Mouse (Mus musculus) liver, embryonic 16.5 days (tissue): ENCODE measurements around the gene Gm12184. TPM values are rescaled to one million over a fixed set of nuclear protein-coding genes. Genes with fewer than 3 reads are reported as not detected.

Source experiments
- ATAC-seq: fragments of 200-750 bp; cut with Nextera tagmentation; 2 replicates; pipeline ENCODE4 v1.8.0; 2017; ENCODE audit warnings: low read depth, mild to moderate bottlenecking, moderate number of reproducible peaks, moderate library complexity
- H3K27ac ChIP-seq: fragments of 300-500 bp; sonication (generic); 2 replicates; pipeline ENCODE4 v1.5.1; 2014; ENCODE audit warnings: mild to moderate bottlenecking, low read length
- H3K27me3 ChIP-seq: fragments of 300-500 bp; sonication (generic); 2 replicates; pipeline ENCODE4 v1.6.1; 2014; ENCODE audit warnings: low read depth, low read length, mixed read lengths; ENCODE audit not compliant: control insufficient read depth, insufficient read depth
- H3K36me3 ChIP-seq: fragments of 300-500 bp; sonication (generic); 2 replicates; pipeline ENCODE4 v1.6.1; 2014; ENCODE audit warnings: mild to moderate bottlenecking; ENCODE audit not compliant: control insufficient read depth, insufficient read depth
- H3K4me1 ChIP-seq: fragments of 300-500 bp; sonication (generic); 2 replicates; pipeline ENCODE4 v1.6.1; 2014; ENCODE audit warnings: low read depth, low read length, mixed read lengths; ENCODE audit not compliant: control insufficient read depth
- H3K4me2 ChIP-seq: fragments of 300-500 bp; sonication (generic); 2 replicates; pipeline ENCODE4 v1.6.1; 2014; ENCODE audit warnings: low read depth, low read length, mixed read lengths
- H3K4me3 ChIP-seq: fragments of 300-500 bp; sonication (generic); 2 replicates; pipeline ENCODE4 v1.5.1; 2014; ENCODE audit warnings: low read depth, mild to moderate bottlenecking, low read length
- H3K9ac ChIP-seq: fragments of 300-500 bp; sonication (generic); 2 replicates; pipeline ENCODE4 v1.6.1; 2014; ENCODE audit warnings: low read depth, low read length
- H3K9me3 ChIP-seq: fragments of 300-500 bp; sonication (generic); replicated peaks from 2 replicates; pipeline ENCODE4 v1.6.1; 2016; ENCODE audit warnings: low read length; ENCODE audit not compliant: control insufficient read depth
- WGBS: fragments of 180-500 bp; shearing (Covaris S2); extraction: QIAGEN DNeasy Blood & Tissue Kit; methylation state at CpG from one replicate; pipeline ENCODE4 v1.1.7; 2014; ENCODE audit not compliant: insufficient replicate concordance; 5-methylcytosine and 5-hydroxymethylcytosine counted together
- polyA plus RNA-seq: library from polyadenylated mRNA; unstranded; fragments of >200 nt; fragmentation: Nextera tagmentation; extraction: Ambion mirVana; gene quantifications from 2 replicates; pipeline ENCODE4 v1.2.1, GENCODE M21; 2015

The Gm12184 gene
- polyA plus RNA-seq, 1 experiment from 2014 or later: 0.22 TPM

DNA sequence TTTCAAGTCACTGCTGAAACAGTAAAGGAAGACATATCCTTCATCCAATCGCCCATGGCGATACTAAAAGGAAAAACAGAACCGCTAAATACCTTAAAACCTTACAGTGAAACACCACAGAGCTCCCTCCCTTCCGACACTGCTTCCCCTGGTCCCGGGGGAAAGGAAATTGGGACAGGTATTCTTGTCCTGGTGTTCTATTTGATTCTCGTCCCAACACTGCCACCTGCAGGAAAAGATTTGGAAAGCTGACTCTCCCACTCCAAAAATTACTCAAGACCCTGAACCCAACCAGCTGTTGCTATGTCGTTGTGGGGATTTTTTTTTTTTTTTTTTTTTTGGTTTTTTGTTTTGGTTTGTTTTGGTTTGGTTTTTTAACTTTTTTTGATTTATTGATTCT is 51.0 kb downstream of the Gm12184 start:
- no peak overlapping the region for H3K4me3 ChIP-seq
- WGBS: 3% methylated on average over 7 of the region's 7 CpGs
- no peak for ATAC-seq
- no peak overlapping the region for H3K27ac ChIP-seq
- H3K36me3 ChIP-seq: no peaks in the 10 kb centered on the region
- no peak overlapping the region for H3K4me2 ChIP-seq
- H3K4me1 ChIP-seq: no peaks in the 10 kb centered on the region
- H3K27me3 ChIP-seq: no peaks in the 10 kb centered on the region
- no peaks in the 10 kb centered on the region for H3K9me3 ChIP-seq
- H3K9ac ChIP-seq: no peak overlapping the region

Other genes with a start within 250 kb of the Gm12184 start
- gene Rack1, start 26.3 kb downstream of the Gm12184 start, polyA plus RNA-seq: 395 and 402 TPM in 2 replicates
- 1.6 and 1.8 TPM in 2 replicates for gene Trim41, start 9.3 kb downstream of the Gm12184 start, polyA plus RNA-seq
- 0.11 and 0.14 TPM in 2 replicates for gene Trim7, start 515 bp downstream of the Gm12184 start, polyA plus RNA-seq
- gene Irgm1, start 45.0 kb upstream of the Gm12184 start, polyA plus RNA-seq: 18.9 and 20.6 TPM in 2 replicates
- gene Gm5431, start 75.6 kb upstream of the Gm12184 start, polyA plus RNA-seq: 0.37 and 0.45 TPM in 2 replicates
- 2.5 and 3.1 TPM in 2 replicates for gene Psme2b, start 119.5 kb upstream of the Gm12184 start, polyA plus RNA-seq
- 0.06 and 0.07 TPM in 2 replicates for gene Olfr56, start 152.2 kb upstream of the Gm12184 start, polyA plus RNA-seq
- gene 9930111J21Rik1, start 152.7 kb upstream of the Gm12184 start, polyA plus RNA-seq: 1.1 and 1.4 TPM in 2 replicates
- 0.02 TPM in 1 of 2 replicates, not detected in the other for gene Gm12185, start 165.6 kb upstream of the Gm12184 start, polyA plus RNA-seq
- 0.89 and 1.8 TPM in 2 replicates for gene Tgtp1, start 167.5 kb upstream of the Gm12184 start, polyA plus RNA-seq
- gene 9930111J21Rik2, start 224.6 kb upstream of the Gm12184 start, polyA plus RNA-seq: 1.3 and 1.5 TPM in 2 replicates
- 0.35 and 0.57 TPM in 2 replicates for gene Tgtp2, start 237.6 kb upstream of the Gm12184 start, polyA plus RNA-seq
- gene Ifi47, start 249.9 kb upstream of the Gm12184 start, polyA plus RNA-seq: 7.0 and 7.9 TPM in 2 replicates